Mouse (Mus musculus): ENCODE measurements around the gene Nol3.

Nol3 gene

GRCm38 (mm10) chr8:105290554-105291314 lies 14.8 kb downstream of the Nol3 start:
- peak; percentile 87 for DNase-seq

GRCm38 (mm10) chr8:105291364-105291763 lies 15.4 kb downstream of the Nol3 start:
- peak; percentile 39 for DNase-seq

GRCm38 (mm10) chr8:105291802-105292201 lies 15.9 kb downstream of the Nol3 start:
- DNase-seq: peak; percentile 26

- peak; percentile 37 for DNase-seq
Measured at GRCm38 (mm10) chr8:105292471-105292870, 16.5 kb downstream of the Nol3 start.

GRCm38 (mm10) chr8:105293405-105293804 lies 17.5 kb downstream of the Nol3 start:
- peak; percentile 84 for DNase-seq

GRCm38 (mm10) chr8:105294776-105295175 lies 18.8 kb downstream of the Nol3 start:
- DNase-seq: no peak

- DNase-seq: peak; percentile 27
Measured at GRCm38 (mm10) chr8:105295256-105295655, 19.3 kb downstream of the Nol3 start.

GRCm38 (mm10) chr8:105295895-105296573 lies 20.1 kb downstream of the Nol3 start, which contains the start of gene Exoc3l:
Gene Exoc3l (minus strand): TSS chr8:105296101.
- DNase-seq: no peak

GRCm38 (mm10) chr8:105297511-105298192 lies 21.7 kb downstream of the Nol3 start, which contains the start of gene E2f4:
Gene E2f4 (plus strand): TSS chr8:105297663.
- DNase-seq: peak; percentile 87

- DNase-seq: peak; percentile 25
Measured at GRCm38 (mm10) chr8:105298351-105299252, 22.7 kb downstream of the Nol3 start.

GRCm38 (mm10) chr8:105299962-105300361 lies 24.0 kb downstream of the Nol3 start:
- DNase-seq: peak; percentile 25

- no peak for DNase-seq
Measured at GRCm38 (mm10) chr8:105303396-105303795, 27.5 kb downstream of the Nol3 start.

- no peak for DNase-seq
Measured at GRCm38 (mm10) chr8:105303874-105304273, 27.9 kb downstream of the Nol3 start.

GRCm38 (mm10) chr8:105304325-105305210 lies 28.6 kb downstream of the Nol3 start:
- peak; percentile 22 for DNase-seq

GRCm38 (mm10) chr8:105305211-105306145 lies 29.5 kb downstream of the Nol3 start, which contains the start of gene Elmo3:
Gene Elmo3 (plus strand): TSS chr8:105305601.
- DNase-seq: peak; percentile 79

- peak; percentile 30 for DNase-seq
Measured at GRCm38 (mm10) chr8:105306146-105306691, 30.3 kb downstream of the Nol3 start.

GRCm38 (mm10) chr8:105307670-105308069 lies 31.7 kb downstream of the Nol3 start:
- peak; percentile 41 for DNase-seq

GRCm38 (mm10) chr8:105308428-105308827 lies 32.5 kb downstream of the Nol3 start:
- DNase-seq: no peak

- peak; percentile 92 for DNase-seq
Measured at GRCm38 (mm10) chr8:105309142-105309847, 33.4 kb downstream of the Nol3 start.
